Mouse (Mus musculus) CD4-positive, CD25-positive, alpha-beta regulatory T cell, adult 9 weeks (primary cell): Measurements from ENCODE around the gene Nr1i3. TPM values are rescaled to one million over a fixed set of nuclear protein-coding genes. Genes with fewer than 3 reads are reported as not detected.

Experiments used
- polyA plus RNA-seq: library from polyadenylated mRNA; unstranded; fragments of 100-300 nt; shearing (Covaris generic); gene quantifications from one replicate; pipeline ENCODE4 v1.2.1, GENCODE M21; 2017

Gene Nr1i3
- polyA plus RNA-seq = 0.61 TPM

DNA sequence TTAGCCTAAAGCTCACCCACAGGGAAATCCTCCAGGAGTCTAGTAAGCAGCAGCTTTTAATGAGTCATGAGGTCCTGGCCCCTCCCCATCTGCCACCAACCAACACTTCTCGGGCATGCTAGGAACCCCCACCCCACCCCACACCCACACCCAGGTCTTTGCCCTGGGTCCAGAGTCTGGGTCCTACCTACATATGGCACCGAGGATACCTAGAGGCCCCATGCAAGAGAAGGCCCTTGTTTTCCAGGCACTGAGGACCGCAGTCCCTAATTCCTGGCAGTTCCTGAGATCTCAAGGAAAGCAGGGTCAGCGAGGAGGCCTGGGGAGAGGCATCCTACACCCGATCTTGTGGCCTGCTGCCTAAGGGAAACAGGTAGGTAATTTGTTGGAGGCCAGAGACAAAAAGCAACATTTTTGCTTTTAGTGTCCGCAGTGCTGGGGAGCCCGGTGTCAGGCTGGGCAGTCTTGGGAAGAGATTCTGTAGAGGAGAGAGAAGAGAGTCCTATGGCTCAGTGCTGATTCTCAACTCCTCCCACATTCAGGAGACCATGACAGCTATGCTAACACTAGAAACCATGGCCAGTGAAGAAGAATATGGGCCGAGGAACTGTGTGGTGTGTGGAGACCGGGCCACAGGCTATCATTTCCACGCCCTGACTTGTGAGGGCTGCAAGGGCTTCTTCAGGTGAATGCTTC lies at the start of gene Nr1i3:
Gene Nr1i3 (plus strand): TSS at position 170 of the 696 bp plus-strand sequence.

DNA sequence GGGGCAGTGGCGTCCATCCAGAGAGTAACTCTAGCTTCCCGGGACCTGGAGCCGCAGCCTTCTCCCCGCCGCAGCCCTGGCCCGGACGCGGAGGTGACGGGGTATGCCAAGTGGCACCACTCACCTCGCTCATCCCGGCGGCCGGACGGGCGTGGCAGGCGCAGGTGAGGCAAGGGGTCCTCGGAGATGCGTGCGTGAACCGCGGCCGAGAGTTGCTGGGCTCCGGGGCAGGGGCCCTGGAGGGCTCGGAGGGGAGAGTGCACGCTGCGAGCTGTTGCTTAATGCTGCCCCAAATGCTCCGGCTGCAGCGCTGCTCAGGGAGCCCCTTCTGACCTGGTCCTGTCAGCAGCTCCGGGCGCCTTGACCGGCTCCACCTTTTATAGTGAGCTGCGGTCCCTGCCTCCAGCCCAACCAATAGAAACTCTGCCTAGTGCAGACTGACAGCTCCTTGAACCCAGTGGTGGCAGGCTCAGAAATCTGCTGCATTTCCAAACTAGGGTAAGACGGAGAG lies 17.8 kb upstream of the Nr1i3 start, which contains the start of gene Pcp4l1:
Gene Pcp4l1 (minus strand): TSS at position 382 of the 511 bp plus-strand sequence.

DNA sequence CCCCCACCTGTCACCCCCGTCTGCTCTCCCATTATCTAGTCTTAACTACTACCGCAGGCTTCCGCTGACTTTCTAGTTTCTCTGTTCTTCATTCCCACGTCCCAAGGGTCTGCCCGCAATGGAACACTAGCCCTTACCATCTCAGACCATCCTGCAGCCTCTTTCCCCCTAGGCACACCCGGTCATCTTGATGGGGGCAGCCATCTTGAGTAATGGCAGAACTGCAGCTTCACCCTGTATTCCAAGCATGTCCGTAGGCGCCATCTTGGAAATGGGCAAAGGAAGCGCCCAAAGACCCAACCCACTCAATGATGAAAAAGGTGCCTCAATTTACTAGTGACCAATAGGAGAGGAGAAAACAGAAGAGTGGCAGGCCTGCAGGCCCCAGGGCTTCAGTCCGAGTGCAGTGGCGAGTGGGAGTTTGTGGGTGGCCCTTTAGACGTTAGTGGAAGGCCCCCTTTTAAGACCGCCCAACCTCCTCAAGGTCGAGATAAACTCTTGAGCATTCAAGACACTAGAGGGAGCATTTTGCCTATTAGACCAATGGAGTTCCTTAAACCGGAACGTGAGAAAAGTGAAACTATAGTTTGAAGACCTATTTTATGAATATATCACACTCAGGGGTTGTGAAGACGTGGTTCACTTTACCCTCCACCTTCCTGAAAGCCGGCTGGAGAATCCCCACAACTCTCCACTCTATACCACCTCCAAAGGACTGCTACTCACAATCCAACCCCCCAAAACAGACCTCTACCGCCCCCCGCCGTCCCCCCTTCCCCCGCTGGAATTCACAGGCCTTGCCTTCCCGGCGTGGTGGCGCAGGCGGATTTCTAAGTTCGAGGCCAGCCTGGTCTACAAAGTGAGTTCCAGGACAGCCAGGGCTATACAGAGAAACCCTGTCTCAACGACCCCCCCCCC lies 8.7 kb downstream of the Nr1i3 start, which contains the start of gene Tomm40l:
Gene Tomm40l (minus strand): TSS at position 277 of the 918 bp plus-strand sequence.

GRCm38 (mm10) chr1:171224857-171225256 lies 11.1 kb downstream of the Nr1i3 start, which contains the start of gene Apoa2:
Gene Apoa2, plus strand, starts transcription at chr1:171225054.

GRCm38 (mm10) chr1:171234126-171234525 lies 20.4 kb downstream of the Nr1i3 start, which contains the start of gene Fcer1g:
Gene Fcer1g, minus strand, starts transcription at chr1:171234365.

GRCm38 (mm10) chr1:171249913-171250600 lies 36.3 kb downstream of the Nr1i3 start, which contains the start of gene Adamts4:
Gene Adamts4, plus strand, starts transcription at chr1:171250421.

GRCm38 (mm10) chr1:171250680-171251593 lies 37.2 kb downstream of the Nr1i3 start, which contains the start of gene Ndufs2:
Gene Ndufs2, minus strand, starts transcription at chr1:171251388.

DNA sequence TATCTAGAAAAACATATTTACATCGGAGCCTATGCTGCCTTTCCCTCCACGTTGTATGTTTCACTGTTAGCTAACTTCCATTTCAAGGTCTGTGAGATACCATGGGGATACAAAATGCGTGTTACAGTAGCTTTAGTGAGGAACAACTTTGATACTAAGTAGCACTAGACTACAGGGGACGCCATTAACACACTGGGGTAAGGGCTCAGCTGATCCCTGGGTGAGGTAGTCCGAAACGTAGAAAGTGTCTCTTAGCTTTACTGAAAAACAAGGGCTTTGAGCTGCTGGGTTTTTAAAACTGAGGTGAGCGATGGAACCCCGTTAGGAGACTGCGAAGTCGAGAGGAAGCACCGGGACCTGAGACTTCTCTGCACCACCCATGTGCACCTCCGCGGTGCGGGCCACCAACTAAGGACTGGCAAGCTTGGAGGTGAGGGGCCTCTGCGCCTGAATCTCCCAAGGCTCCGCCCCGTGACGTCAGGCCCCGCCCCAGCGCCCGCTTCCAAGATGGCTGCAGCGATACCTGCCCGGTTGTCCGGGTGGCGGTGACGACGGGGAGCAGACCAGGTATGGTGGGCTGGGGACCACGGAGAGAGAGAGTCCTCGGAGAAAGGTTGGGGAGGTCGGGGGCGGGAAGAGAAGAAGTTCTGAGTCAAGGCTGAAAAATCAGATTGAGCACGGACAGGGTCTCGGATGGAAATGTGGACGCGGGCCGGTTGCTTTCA lies 56.2 kb downstream of the Nr1i3 start, which contains the start of gene B4galt3:
Gene B4galt3 (plus strand): TSS at position 481 of the 725 bp plus-strand sequence.

Other genes with a start within 250 kb of the Nr1i3 start
- 0.27 TPM for gene Fcgr2b, start 237.4 kb upstream of the Nr1i3 start, polyA plus RNA-seq
- 0.22 TPM for gene Fcgr4, start 195.1 kb upstream of the Nr1i3 start, polyA plus RNA-seq
- gene Fcgr3, start 149.0 kb upstream of the Nr1i3 start, polyA plus RNA-seq = 1.3 TPM
- gene Cfap126, start 100.1 kb upstream of the Nr1i3 start, polyA plus RNA-seq = 2.0 TPM
- 179 TPM for gene Sdhc, start 63.4 kb upstream of the Nr1i3 start, polyA plus RNA-seq
- not detected for gene Mpz, start 63.3 kb upstream of the Nr1i3 start, polyA plus RNA-seq
- not detected for gene Pcp4l1, start 17.7 kb upstream of the Nr1i3 start, polyA plus RNA-seq
- gene Tomm40l, start 8.5 kb downstream of the Nr1i3 start, polyA plus RNA-seq = 45.0 TPM
- 0.62 TPM for gene Apoa2, start 11.1 kb downstream of the Nr1i3 start, polyA plus RNA-seq
- 7.1 TPM for gene Fcer1g, start 20.4 kb downstream of the Nr1i3 start, polyA plus RNA-seq
- not detected for gene Adamts4, start 36.5 kb downstream of the Nr1i3 start, polyA plus RNA-seq
- gene Ndufs2, start 37.4 kb downstream of the Nr1i3 start, polyA plus RNA-seq = 197 TPM
- 51.6 TPM for gene B4galt3, start 56.4 kb downstream of the Nr1i3 start, polyA plus RNA-seq
- gene Ppox, start 67.2 kb downstream of the Nr1i3 start, polyA plus RNA-seq = 89.0 TPM
- gene Usp21, start 74.0 kb downstream of the Nr1i3 start, polyA plus RNA-seq = 51.7 TPM
- gene Ufc1, start 81.1 kb downstream of the Nr1i3 start, polyA plus RNA-seq = 77.9 TPM
- 38.2 TPM for gene Dedd, start 115.2 kb downstream of the Nr1i3 start, polyA plus RNA-seq
- 56.6 TPM for gene Nit1, start 131.7 kb downstream of the Nr1i3 start, polyA plus RNA-seq
- 123 TPM for gene Pfdn2, start 131.7 kb downstream of the Nr1i3 start, polyA plus RNA-seq
- not detected for gene Klhdc9, start 146.8 kb downstream of the Nr1i3 start, polyA plus RNA-seq
- not detected for gene Nectin4, start 156.1 kb downstream of the Nr1i3 start, polyA plus RNA-seq
- 258 TPM for gene Arhgap30, start 175.0 kb downstream of the Nr1i3 start, polyA plus RNA-seq
- gene Usf1, start 197.3 kb downstream of the Nr1i3 start, polyA plus RNA-seq = 102 TPM
- 5.9 TPM for gene Tstd1, start 204.9 kb downstream of the Nr1i3 start, polyA plus RNA-seq
- gene F11r, start 223.6 kb downstream of the Nr1i3 start, polyA plus RNA-seq = 0.93 TPM